Mouse (Mus musculus): Measurements from ENCODE around the gene Arhgap9. TPM values are rescaled to one million over a fixed set of nuclear protein-coding genes. Genes with fewer than 3 reads are reported as not detected.

The Arhgap9 gene
- polyA plus RNA-seq, 1 experiment from 2014 or later = 2.0 TPM

DNA sequence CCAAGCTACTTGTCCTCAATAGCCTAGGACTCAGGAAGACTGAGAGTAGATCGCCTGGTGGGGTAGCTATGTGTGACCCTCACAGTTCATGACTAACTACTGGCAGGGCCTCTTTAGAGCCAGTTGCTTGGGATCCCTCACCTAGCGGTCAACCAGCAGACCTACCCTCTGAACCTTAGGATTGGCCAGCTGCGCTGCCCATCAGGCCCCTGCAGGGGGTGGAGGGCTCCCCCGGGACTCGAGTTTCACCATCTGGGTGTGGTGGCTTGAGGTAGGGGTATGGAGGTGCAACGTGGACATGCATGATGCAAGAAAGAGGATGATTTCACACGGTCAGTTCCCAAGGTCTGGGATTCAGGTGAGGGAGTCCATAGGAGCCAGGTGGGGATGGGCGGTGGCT is 30.0 kb downstream of the Arhgap9 start:
- ATAC-seq (replicated peaks; ENCODE audit: insufficient number of reproducible peaks, insufficient read depth, low FRiP score, low read depth) = no peak

DNA sequence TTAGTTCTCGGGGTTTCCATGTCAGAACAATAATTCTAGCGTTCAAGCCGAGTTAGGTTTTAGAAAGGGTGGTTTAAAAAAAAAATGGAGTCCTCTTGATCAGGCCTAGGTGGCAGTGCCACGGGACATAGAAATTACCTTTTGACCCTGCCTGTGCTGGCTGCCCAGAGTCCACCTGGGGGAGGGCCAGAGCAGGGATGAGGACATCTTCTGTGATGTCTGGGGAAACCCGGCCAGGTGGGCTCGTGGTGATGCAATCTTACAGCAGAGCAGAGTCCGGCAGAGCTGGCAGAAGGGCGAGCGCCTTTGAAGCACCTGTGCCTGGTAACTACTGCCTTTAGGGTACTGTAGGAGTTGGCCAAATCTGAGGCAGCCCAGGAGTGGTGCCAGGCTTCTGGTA is 30.4 kb downstream of the Arhgap9 start:
- H3K4me3 ChIP-seq = no peak overlapping the region
- H3K4me1 ChIP-seq (replicated peaks) = peaks cover 10% of the 10 kb centered on the region
- no peaks in the 10 kb centered on the region for H3K27me3 ChIP-seq
- H3K4me2 ChIP-seq = no peak overlapping the region
- ATAC-seq (replicated peaks; ENCODE audit: insufficient number of reproducible peaks, insufficient read depth, low FRiP score, low read depth) = no peak
- no peak overlapping the region for H3K27ac ChIP-seq
- H3K9ac ChIP-seq = no peak overlapping the region
- H3K36me3 ChIP-seq = no peaks in the 10 kb centered on the region
- WGBS = 84% methylated on average over 9 of the region's 9 CpGs
- H3K9me3 ChIP-seq (replicated peaks) = no peaks in the 10 kb centered on the region

More for the DNA sequence above, 30.0 kb downstream of the Arhgap9 start:
- Histone ChIP-seq H3K4me1 (replicated peaks) (peaks cover 10% of the 10 kb centered on the region), H3K27me3 (no peaks in the 10 kb centered on the region), H3K4me3 (no peak overlapping the region), H3K36me3 (no peaks in the 10 kb centered on the region), H3K4me2 (no peak overlapping the region), H3K9me3 (replicated peaks) (no peaks in the 10 kb centered on the region), H3K27ac (no peak overlapping the region), H3K9ac (no peak overlapping the region)
- WGBS = 61% methylated on average over 8 of the region's 8 CpGs

DNA sequence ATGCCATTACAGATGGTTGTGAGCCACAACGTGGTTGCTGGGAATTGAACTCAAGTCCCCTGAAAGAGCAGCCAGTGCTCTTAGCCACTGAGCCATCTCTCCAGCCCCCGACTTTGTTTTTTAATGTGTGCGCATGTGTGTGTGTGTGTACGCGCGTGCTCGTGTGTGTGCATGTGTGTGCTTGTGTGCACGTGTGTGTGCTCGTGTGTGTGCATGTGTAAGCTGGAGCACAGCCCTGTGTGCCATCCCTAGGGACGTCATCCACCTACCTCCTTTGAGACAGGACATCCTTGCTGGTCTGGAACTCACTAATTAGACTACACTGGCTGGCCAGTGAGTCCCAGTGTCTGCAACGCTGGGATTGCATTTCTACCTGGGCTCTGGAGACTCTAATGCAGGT is 31.0 kb downstream of the Arhgap9 start:
- Histone ChIP-seq H3K9ac (no peak overlapping the region), H3K9me3 (replicated peaks) (no peaks in the 10 kb centered on the region), H3K4me3 (no peak overlapping the region), H3K36me3 (no peaks in the 10 kb centered on the region), H3K4me1 (replicated peaks) (peaks cover 10% of the 10 kb centered on the region), H3K4me2 (no peak overlapping the region), H3K27me3 (no peaks in the 10 kb centered on the region), H3K27ac (no peak overlapping the region)
- no peak for ATAC-seq (replicated peaks; ENCODE audit: insufficient number of reproducible peaks, insufficient read depth, low FRiP score, low read depth)
- whole genome bisulfite sequencing = 85% methylated on average over 11 of the region's 11 CpGs

DNA sequence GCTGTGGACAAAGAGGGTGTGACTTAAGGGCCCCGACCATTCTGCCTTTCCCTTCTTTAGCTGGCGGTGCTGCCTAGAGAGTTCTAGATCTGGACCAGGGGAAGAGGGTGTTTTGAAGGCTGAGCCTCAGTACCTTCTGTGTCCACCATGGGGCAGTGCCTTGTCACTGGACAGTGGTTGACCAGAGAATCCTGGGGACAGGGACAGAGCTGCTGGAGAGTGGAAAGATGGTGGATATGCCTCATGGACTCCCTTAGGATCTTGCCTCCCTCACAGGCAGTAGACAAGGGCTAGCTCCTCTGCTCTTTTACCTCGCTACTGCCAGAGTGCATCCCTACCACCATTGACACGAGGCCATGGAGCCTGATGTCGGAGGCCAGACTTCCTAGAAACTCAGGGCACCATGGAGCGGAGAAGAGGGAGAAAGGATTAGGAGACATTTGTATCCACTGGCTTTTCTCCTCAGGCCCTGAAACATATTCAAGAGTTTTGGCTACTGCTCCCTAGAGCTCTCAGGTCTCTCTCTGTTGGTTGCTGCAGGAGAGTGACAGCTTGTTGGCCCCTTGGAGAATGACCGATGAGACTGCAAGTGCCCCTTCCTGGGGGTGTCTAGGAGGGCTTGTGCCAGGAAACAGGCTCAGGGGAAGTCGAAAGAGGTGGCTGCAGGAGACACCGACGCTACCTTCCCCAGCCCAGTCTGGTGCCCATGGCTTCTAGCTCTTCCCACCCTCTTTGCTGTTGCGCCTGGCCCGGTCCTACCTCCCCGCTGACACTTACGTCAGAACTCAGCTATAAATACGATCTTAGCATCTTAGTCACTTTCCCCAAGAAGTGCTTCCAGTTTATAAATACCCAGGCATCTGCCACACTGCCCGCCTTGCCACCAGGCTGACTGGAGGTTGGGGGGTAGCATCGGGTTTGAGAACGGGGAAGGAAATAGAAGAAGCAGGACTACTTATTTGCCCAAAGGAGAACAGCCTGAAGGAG is 32.4 kb downstream of the Arhgap9 start, which contains the start of gene Inhbe:
TSS of gene Inhbe (minus strand) at position 503 of the 987 bp plus-strand sequence.
- no peak for ATAC-seq (replicated peaks; ENCODE audit: insufficient number of reproducible peaks, insufficient read depth, low FRiP score, low read depth)
- H3K9ac ChIP-seq = no peak within 1 kb of the TSS
- H3K4me2 ChIP-seq = peak within 1 kb of the TSS; percentile 19
- H3K36me3 ChIP-seq = no peaks in the 10 kb centered on the region
- H3K4me1 ChIP-seq (replicated peaks) = peaks cover 10% of the 10 kb centered on the region
- WGBS = 62% methylated on average over 18 of the region's 18 CpGs
- H3K4me3 ChIP-seq = no peak within 1 kb of the TSS
- no peaks in the 10 kb centered on the region for H3K27me3 ChIP-seq
- 0 out of 2 replicates have a peak within 1 kb of the TSS, but pooled peaks have one; percentile 21 for H3K27ac ChIP-seq
- no peaks in the 10 kb centered on the region for H3K9me3 ChIP-seq (replicated peaks)

DNA sequence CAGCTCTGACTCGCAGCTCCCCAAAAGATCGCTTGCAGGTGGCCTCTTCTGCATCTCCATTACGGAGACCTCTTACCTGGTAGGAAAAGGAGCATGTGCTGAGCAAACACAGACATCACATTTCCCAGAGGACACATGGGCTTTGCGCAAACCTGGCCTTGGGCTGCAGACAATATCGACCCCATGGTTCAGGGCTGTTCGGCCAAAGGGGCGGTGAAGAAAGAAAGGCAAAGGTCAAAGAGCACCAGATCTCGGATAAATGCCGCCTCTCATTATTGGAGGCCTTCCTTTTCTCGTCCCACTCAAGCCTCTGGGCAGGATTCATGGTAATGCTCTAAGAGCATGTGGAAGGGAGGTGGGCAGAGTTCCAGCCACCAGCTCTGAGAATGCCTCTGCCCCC is 33.6 kb downstream of the Arhgap9 start:
- H3K36me3 ChIP-seq = no peaks in the 10 kb centered on the region
- H3K9ac ChIP-seq = no peak overlapping the region
- H3K27me3 ChIP-seq = no peaks in the 10 kb centered on the region
- 81% methylated on average over 10 of the region's 10 CpGs for WGBS
- no peaks in the 10 kb centered on the region for H3K9me3 ChIP-seq (replicated peaks)
- no peak overlapping the region for H3K4me2 ChIP-seq
- H3K4me3 ChIP-seq = no peak overlapping the region
- H3K27ac ChIP-seq = no peak overlapping the region
- no peak for ATAC-seq (replicated peaks; ENCODE audit: insufficient number of reproducible peaks, insufficient read depth, low FRiP score, low read depth)
- H3K4me1 ChIP-seq (replicated peaks) = peaks cover 9% of the 10 kb centered on the region

DNA sequence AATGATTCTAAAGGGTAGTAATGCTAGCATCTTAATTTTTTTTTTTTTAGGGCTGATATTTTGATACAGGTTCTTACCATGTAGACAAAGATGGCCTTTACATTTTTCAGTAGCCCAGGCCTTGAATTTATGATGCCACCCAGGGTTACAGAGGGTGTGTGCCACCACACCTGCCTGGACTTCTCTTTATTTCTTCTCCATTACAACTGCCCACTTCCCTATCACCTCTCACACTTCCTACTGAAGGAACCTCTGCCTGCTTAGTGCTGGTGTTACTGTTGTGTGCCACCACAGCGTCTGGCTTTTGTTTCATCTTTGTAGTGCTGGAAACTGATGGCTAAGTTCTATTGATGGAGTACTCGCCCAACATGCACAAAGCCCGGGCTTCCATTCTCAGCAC is 39.0 kb downstream of the Arhgap9 start:
- H3K9ac ChIP-seq = no peak overlapping the region
- no peak overlapping the region for H3K4me3 ChIP-seq
- 83% methylated on average over 3 of the region's 3 CpGs for WGBS
- no peaks in the 10 kb centered on the region for H3K4me1 ChIP-seq (replicated peaks)
- no peaks in the 10 kb centered on the region for H3K36me3 ChIP-seq
- no peak for ATAC-seq (replicated peaks; ENCODE audit: insufficient number of reproducible peaks, insufficient read depth, low FRiP score, low read depth)
- no peak overlapping the region for H3K27ac ChIP-seq
- H3K9me3 ChIP-seq (replicated peaks) = no peaks in the 10 kb centered on the region
- no peak overlapping the region for H3K4me2 ChIP-seq
- no peaks in the 10 kb centered on the region for H3K27me3 ChIP-seq

DNA sequence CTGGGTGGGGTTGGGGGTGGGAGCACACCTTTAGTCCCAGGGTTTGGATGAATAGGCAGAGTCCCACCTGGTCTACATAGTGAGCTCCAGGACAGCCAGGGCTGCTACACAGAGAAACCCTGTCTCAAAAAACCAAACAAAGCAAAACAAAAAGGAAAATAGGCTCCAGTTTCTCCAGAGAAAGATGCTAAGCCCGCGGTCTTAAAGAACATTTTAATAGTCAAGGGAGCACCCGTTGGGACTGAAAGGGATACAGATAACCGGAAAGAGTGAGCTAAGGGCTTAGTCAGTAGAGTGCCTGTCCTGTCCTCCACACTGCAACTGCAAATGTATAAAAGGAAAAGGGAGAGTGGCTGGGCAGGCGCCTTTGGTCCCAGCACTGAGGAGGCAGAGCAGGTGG is 45.4 kb downstream of the Arhgap9 start:
- H3K9me3 ChIP-seq (replicated peaks) = no peaks in the 10 kb centered on the region
- no peak for ATAC-seq (replicated peaks; ENCODE audit: insufficient number of reproducible peaks, insufficient read depth, low FRiP score, low read depth)
- H3K27ac ChIP-seq = no peak overlapping the region
- no peak overlapping the region for H3K4me3 ChIP-seq
- H3K27me3 ChIP-seq = no peaks in the 10 kb centered on the region
- H3K36me3 ChIP-seq = no peaks in the 10 kb centered on the region
- no peak overlapping the region for H3K4me2 ChIP-seq
- WGBS = 70% methylated on average over 5 of the region's 5 CpGs
- no peaks in the 10 kb centered on the region for H3K4me1 ChIP-seq (replicated peaks)
- no peak overlapping the region for H3K9ac ChIP-seq

DNA sequence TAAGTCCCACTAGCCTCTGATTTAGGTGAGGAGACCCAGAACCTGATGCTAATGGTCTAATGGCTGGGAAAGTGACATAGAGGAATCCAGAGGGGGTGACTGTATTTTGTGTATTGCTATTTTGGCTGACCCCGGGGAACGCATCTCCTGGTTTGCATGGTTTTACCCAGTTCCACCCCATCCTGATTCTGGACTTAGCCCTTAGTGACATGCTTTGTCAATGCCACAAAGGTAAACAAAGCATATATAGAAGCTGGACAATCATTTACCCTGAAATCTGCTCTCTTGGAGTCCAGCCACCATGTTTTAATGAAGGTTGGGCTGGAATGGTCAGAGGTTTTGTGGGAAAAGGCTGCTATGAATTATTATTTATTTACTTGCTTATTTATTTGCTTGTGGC is 46.5 kb downstream of the Arhgap9 start:
- no peaks in the 10 kb centered on the region for H3K9me3 ChIP-seq (replicated peaks)
- no peak overlapping the region for H3K4me2 ChIP-seq
- H3K27me3 ChIP-seq = no peaks in the 10 kb centered on the region
- no peaks in the 10 kb centered on the region for H3K36me3 ChIP-seq
- 82% methylated on average over 2 of the region's 2 CpGs for WGBS
- no peak overlapping the region for H3K27ac ChIP-seq
- no peaks in the 10 kb centered on the region for H3K4me1 ChIP-seq (replicated peaks)
- ATAC-seq (replicated peaks; ENCODE audit: insufficient number of reproducible peaks, insufficient read depth, low FRiP score, low read depth) = no peak
- H3K9ac ChIP-seq = no peak overlapping the region
- no peak overlapping the region for H3K4me3 ChIP-seq

DNA sequence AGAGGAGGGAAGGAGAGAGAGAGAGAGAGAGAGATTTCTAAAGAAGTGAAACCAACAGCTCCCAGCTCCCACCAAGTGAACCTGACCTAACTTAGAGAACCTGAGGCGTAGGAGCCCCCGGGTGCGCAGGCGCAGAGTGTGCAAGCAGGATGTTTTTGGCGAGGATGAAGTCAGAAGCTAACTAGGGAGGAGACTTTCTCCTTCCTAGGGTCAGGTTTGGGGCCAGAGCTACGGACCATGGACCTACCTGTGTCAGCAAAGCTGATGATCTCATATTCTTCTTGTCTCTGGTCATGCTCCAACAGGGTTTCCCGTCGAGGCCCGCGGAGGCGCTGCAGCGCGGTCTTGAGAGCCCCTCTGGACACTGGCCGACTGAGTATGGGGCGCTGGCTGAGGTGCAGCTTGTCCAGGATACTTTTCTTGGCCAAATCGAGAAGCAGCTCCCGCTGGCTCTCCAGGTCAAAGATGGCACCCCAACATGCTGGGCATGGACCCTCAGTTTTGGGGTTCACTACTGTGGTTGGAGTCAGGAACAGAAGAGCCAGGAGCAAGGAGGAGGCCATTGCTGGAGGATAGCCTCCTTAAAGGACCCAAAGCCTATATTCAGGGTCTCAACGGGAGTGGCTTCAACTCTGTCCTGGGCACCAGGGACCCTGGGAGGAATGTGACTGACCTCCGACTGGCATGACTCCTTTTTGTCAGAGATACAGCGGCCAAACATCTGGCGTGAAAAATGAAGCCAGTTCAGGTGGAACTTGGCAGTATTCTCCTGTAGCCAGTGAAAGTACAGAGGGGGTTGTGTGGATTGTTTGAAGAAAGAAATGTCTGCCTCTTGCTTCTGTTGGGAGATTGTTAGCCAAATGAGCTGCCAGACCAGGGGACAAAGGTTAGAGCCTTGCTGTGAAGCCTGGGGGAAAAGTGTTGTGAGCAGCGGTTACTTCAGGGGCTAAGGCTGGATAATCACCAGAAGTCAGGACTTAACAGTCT is 48.4 kb downstream of the Arhgap9 start, which contains the start of gene Inhbc:
TSS of gene Inhbc (minus strand) at position 598 of the 987 bp plus-strand sequence.
- Histone ChIP-seq H3K36me3 (no peaks in the 10 kb centered on the region), H3K27me3 (no peaks in the 10 kb centered on the region), H3K27ac (no peak within 1 kb of the TSS), H3K9me3 (replicated peaks) (no peaks in the 10 kb centered on the region), H3K9ac (no peak within 1 kb of the TSS), H3K4me3 (no peak within 1 kb of the TSS), H3K4me2 (no peak within 1 kb of the TSS), H3K4me1 (replicated peaks) (no peaks in the 10 kb centered on the region)
- ATAC-seq (replicated peaks; ENCODE audit: insufficient number of reproducible peaks, insufficient read depth, low FRiP score, low read depth) = no peak
- 69% methylated on average over 22 of the region's 22 CpGs for WGBS

DNA sequence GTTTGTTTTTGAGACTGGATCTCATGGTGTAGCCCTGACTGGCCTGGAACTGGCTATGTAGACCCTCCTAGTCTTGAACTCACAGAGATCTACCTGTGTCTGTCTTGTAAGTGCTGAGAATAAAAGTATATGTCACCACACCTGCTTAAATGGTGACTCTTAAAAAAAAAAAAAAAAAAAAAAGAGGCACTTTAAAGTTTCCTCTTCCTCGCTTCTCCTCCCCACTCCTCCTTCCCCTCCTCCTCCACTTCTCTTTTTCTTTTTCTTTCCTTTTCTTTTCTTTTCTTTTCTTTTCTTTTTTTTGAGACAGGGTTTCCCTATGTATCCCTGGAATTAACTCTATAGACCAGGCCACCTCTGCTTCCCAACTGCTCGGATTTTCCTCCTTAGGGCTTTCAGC is 49.3 kb downstream of the Arhgap9 start:
- no peak for ATAC-seq (replicated peaks; ENCODE audit: insufficient number of reproducible peaks, insufficient read depth, low FRiP score, low read depth)

DNA sequence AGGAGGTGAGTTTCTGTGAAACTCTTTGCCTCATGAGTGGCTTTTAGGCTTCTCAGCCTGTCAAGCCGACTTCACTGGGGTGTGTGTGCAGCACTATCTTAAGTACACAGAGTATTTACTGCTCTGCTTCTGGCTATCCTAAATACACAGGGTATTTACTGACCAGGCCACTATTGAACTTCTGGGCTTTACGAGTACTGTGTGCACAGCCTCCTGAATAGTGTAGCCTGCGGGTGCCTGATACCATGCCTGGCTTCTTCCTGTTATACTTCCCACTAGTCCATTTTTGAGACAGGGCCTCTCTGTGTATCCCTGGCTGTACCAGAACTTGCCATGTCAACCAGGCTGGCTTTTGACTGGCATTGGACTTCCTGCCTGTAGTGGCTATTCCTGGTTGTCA is 55.9 kb downstream of the Arhgap9 start:
- 63% methylated on average over 3 of the region's 3 CpGs for WGBS
- ATAC-seq (replicated peaks; ENCODE audit: insufficient number of reproducible peaks, insufficient read depth, low FRiP score, low read depth) = no peak
- Histone ChIP-seq H3K4me1 (replicated peaks) (peaks cover 11% of the 10 kb centered on the region), H3K27me3 (no peaks in the 10 kb centered on the region), H3K36me3 (no peaks in the 10 kb centered on the region), H3K4me3 (no peak overlapping the region), H3K27ac (no peak overlapping the region), H3K9ac (no peak overlapping the region), H3K4me2 (no peak overlapping the region), H3K9me3 (replicated peaks) (no peaks in the 10 kb centered on the region)

More for the DNA sequence above, 49.3 kb downstream of the Arhgap9 start:
- Histone ChIP-seq H3K27me3 (no peaks in the 10 kb centered on the region), H3K9me3 (replicated peaks) (no peaks in the 10 kb centered on the region), H3K4me3 (no peak overlapping the region), H3K9ac (no peak overlapping the region), H3K4me1 (replicated peaks) (no peaks in the 10 kb centered on the region), H3K4me2 (no peak overlapping the region), H3K27ac (no peak overlapping the region), H3K36me3 (no peaks in the 10 kb centered on the region)
- WGBS = 67% methylated on average over 2 of the region's 2 CpGs

All from heart, embryonic 15.5 days (tissue).